Mouse (Mus musculus): ENCODE data around the gene Acat2.

DNA sequence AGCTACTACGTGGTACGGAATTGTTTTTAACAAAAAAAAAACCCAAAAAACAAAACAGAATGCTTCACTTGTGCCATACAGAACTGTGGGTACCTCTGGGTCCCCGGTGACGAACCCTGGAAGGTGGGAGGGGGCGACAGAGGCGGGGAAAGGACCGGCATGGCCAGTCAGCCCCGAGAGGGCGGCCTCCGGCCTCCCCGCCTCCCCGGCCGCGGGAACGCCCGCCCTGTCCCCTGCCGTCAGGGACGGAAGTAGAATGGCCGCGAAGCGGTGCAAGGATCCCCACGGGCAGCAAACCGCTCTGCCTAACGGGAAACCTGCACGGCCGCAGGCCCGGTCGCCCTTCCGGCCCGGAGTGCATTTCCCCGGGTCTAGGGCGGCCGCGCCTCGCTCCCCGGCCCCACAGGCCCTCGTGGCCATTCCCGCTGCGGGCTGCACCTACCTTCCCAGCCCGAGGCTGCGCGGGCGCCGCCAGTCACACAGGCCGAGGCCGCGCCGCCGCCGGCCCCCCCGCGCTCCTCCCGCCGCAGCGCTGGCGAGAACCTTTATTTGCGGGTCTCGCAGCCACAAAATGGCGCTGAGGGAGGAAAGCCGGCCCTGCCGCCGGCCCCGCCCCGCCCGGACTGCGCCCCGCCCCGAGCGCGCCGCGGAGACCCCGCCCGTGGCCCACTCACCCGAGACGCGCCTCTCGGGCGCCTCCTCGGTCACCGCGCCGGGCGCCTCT lies 31.2 kb upstream of the Acat2 start:
- TF ChIP-seq POLR2A (IDR thresholded peaks at IDR 0.05; ENCODE audit: borderline replicate concordance, insufficient read depth, low read length): peak; percentile 26; the same call in 1 of the 2 replicates
- TF ChIP-seq CTCF (IDR thresholded peaks at IDR 0.05; ENCODE audit: borderline replicate concordance, insufficient read depth, low read depth, low read length): no peak
